Mouse (Mus musculus) bone marrow macrophage, adult 2 months (primary cell): ENCODE data around the gene Tmem19.

ENCODE experiments used
- CTCF ChIP-seq: IDR thresholded peaks from 2 replicates; pipeline ENCODE4 v1.5.1; 2012; ENCODE audit warnings: low read depth, mild to moderate bottlenecking, low read length, moderate library complexity
- POLR2A ChIP-seq: IDR thresholded peaks from 2 replicates; pipeline ENCODE4 v1.6.1; 2012; ENCODE audit warnings: mild to moderate bottlenecking, low read depth, low read length, borderline replicate concordance

GRCm38 (mm10) chr10:115290671-115291070 is 71.6 kb downstream of the Tmem19 start:
- no peak for TF ChIP-seq POLR2A
- TF ChIP-seq CTCF = no peak
